Mouse (Mus musculus): Measurements from ENCODE around the gene Kmt2d. TPM values are rescaled to one million over a fixed set of nuclear protein-coding genes. Genes with fewer than 3 reads are reported as not detected.

Kmt2d gene
- polyA plus RNA-seq, 1 experiment from 2014 or later = 5.1 TPM

- TF ChIP-seq CTCF (IDR thresholded peaks at IDR 0.05; ENCODE audit: low read depth) (peak; percentile 87), EP300 (optimal IDR thresholded peaks at IDR 0.05) (no peak)
- peak; percentile 83 for DNase-seq (ENCODE audit: low spot score)
- no peak for ATAC-seq (ENCODE audit: low FRiP score, low TSS enrichment)
- H3K4me2 ChIP-seq (replicated peaks; ENCODE audit: low read depth) = no peak overlapping the region
- H3K27ac ChIP-seq (replicated peaks) = no peak overlapping the region
- no peak overlapping the region for H3K9ac ChIP-seq (ENCODE audit: low read length)
- H3K36me3 ChIP-seq (ENCODE audit: control insufficient read depth, insufficient read depth, low read length) = no peaks in the 10 kb centered on the region
- no peak overlapping the region for H3K4me3 ChIP-seq (ENCODE audit: low read depth, low read length)
- no peaks in the 10 kb centered on the region for H3K4me1 ChIP-seq (replicated peaks; ENCODE audit: control insufficient read depth, insufficient read depth)
- H3K27me3 ChIP-seq (ENCODE audit: control insufficient read depth, insufficient read depth, low read length) = peaks cover 22% of the 10 kb centered on the region
- H3K9me3 ChIP-seq (ENCODE audit: control insufficient read depth, low read length) = no peaks in the 10 kb centered on the region
- WGBS = 10% methylated on average over 12 of the region's 12 CpGs
Observed at GRCm38 (mm10) chr15:98799396-98799795, 71.6 kb downstream of the Kmt2d start.

- no peak overlapping the region for H3K27ac ChIP-seq (replicated peaks)
- TF ChIP-seq CTCF (IDR thresholded peaks at IDR 0.05; ENCODE audit: low read depth) = no peak
- no peak for TF ChIP-seq EP300 (optimal IDR thresholded peaks at IDR 0.05)
- H3K36me3 ChIP-seq (ENCODE audit: control insufficient read depth, insufficient read depth, low read length) = no peaks in the 10 kb centered on the region
- ATAC-seq (ENCODE audit: low FRiP score, low TSS enrichment) (no peak), DNase-seq (ENCODE audit: low spot score) (no peak)
- H3K9ac ChIP-seq (ENCODE audit: low read length) = no peak overlapping the region
- H3K9me3 ChIP-seq (ENCODE audit: control insufficient read depth, low read length) = no peaks in the 10 kb centered on the region
- 57% methylated on average over 3 of the region's 3 CpGs for WGBS
- H3K27me3 ChIP-seq (ENCODE audit: control insufficient read depth, insufficient read depth, low read length) = peaks cover 22% of the 10 kb centered on the region
- no peak overlapping the region for H3K4me3 ChIP-seq (ENCODE audit: low read depth, low read length)
- H3K4me1 ChIP-seq (replicated peaks; ENCODE audit: control insufficient read depth, insufficient read depth) = no peaks in the 10 kb centered on the region
- no peak overlapping the region for H3K4me2 ChIP-seq (replicated peaks; ENCODE audit: low read depth)
Observed at GRCm38 (mm10) chr15:98798903-98799302, 72.1 kb downstream of the Kmt2d start.

- Histone ChIP-seq H3K4me2 (replicated peaks; ENCODE audit: low read depth) (no peak overlapping the region), H3K9ac (ENCODE audit: low read length) (no peak overlapping the region), H3K9me3 (ENCODE audit: control insufficient read depth, low read length) (no peaks in the 10 kb centered on the region), H3K27ac (replicated peaks) (no peak overlapping the region), H3K4me1 (replicated peaks; ENCODE audit: control insufficient read depth, insufficient read depth) (no peaks in the 10 kb centered on the region), H3K4me3 (ENCODE audit: low read depth, low read length) (no peak overlapping the region), H3K27me3 (ENCODE audit: control insufficient read depth, insufficient read depth, low read length) (peaks cover 25% of the 10 kb centered on the region), H3K36me3 (ENCODE audit: control insufficient read depth, insufficient read depth, low read length) (no peaks in the 10 kb centered on the region)
- ATAC-seq (ENCODE audit: low FRiP score, low TSS enrichment) (no peak), DNase-seq (ENCODE audit: low spot score) (no peak)
- 13% methylated on average over 28 of the region's 28 CpGs for WGBS
- TF ChIP-seq CTCF (IDR thresholded peaks at IDR 0.05; ENCODE audit: low read depth) = no peak
- no peak for TF ChIP-seq EP300 (optimal IDR thresholded peaks at IDR 0.05)
Observed at GRCm38 (mm10) chr15:98797835-98798492, 73.0 kb downstream of the Kmt2d start.

GRCm38 (mm10) chr15:98796803-98797595 lies 74.0 kb downstream of the Kmt2d start:
- H3K9me3 ChIP-seq (ENCODE audit: control insufficient read depth, low read length) = no peaks in the 10 kb centered on the region
- H3K4me3 ChIP-seq (ENCODE audit: low read depth, low read length) = no peak overlapping the region
- WGBS = 6% methylated on average over 13 of the region's 13 CpGs
- DNase-seq (ENCODE audit: low spot score) (no peak), ATAC-seq (ENCODE audit: low FRiP score, low TSS enrichment) (peak; percentile 49; the same call in 1 of the 2 replicates)
- no peak overlapping the region for H3K27ac ChIP-seq (replicated peaks)
- TF ChIP-seq CTCF (IDR thresholded peaks at IDR 0.05; ENCODE audit: low read depth) (no peak), EP300 (optimal IDR thresholded peaks at IDR 0.05) (no peak)
- H3K27me3 ChIP-seq (ENCODE audit: control insufficient read depth, insufficient read depth, low read length) = peaks cover 29% of the 10 kb centered on the region
- H3K4me1 ChIP-seq (replicated peaks; ENCODE audit: control insufficient read depth, insufficient read depth) = no peaks in the 10 kb centered on the region
- H3K4me2 ChIP-seq (replicated peaks; ENCODE audit: low read depth) = no peak overlapping the region
- H3K9ac ChIP-seq (ENCODE audit: low read length) = no peak overlapping the region
- H3K36me3 ChIP-seq (ENCODE audit: control insufficient read depth, insufficient read depth, low read length) = no peaks in the 10 kb centered on the region

- Histone ChIP-seq H3K9ac (ENCODE audit: low read length) (no peak overlapping the region), H3K4me1 (replicated peaks; ENCODE audit: control insufficient read depth, insufficient read depth) (no peaks in the 10 kb centered on the region), H3K27ac (replicated peaks) (no peak overlapping the region), H3K9me3 (ENCODE audit: control insufficient read depth, low read length) (no peaks in the 10 kb centered on the region), H3K4me2 (replicated peaks; ENCODE audit: low read depth) (no peak overlapping the region; the same call in 1 of the 2 replicates), H3K4me3 (ENCODE audit: low read depth, low read length) (peak overlapping the region; percentile 30), H3K27me3 (ENCODE audit: control insufficient read depth, insufficient read depth, low read length) (peaks cover 39% of the 10 kb centered on the region), H3K36me3 (ENCODE audit: control insufficient read depth, insufficient read depth, low read length) (no peaks in the 10 kb centered on the region)
- no peak for ATAC-seq (ENCODE audit: low FRiP score, low TSS enrichment)
- 4% methylated on average over 13 of the region's 13 CpGs for WGBS
- TF ChIP-seq CTCF (IDR thresholded peaks at IDR 0.05; ENCODE audit: low read depth) (no peak), EP300 (optimal IDR thresholded peaks at IDR 0.05) (no peak)
- no peak for DNase-seq (ENCODE audit: low spot score)
Observed at GRCm38 (mm10) chr15:98793141-98793698, 77.8 kb downstream of the Kmt2d start.
